Mouse (Mus musculus): ENCODE measurements at regions not wholly inside any gene's neighbourhood (a gene's known extent, or its start where the extent isn't known, plus 50 kb on each side); places are given as distances from the start of the nearest gene placed in this dataset.

DNA sequence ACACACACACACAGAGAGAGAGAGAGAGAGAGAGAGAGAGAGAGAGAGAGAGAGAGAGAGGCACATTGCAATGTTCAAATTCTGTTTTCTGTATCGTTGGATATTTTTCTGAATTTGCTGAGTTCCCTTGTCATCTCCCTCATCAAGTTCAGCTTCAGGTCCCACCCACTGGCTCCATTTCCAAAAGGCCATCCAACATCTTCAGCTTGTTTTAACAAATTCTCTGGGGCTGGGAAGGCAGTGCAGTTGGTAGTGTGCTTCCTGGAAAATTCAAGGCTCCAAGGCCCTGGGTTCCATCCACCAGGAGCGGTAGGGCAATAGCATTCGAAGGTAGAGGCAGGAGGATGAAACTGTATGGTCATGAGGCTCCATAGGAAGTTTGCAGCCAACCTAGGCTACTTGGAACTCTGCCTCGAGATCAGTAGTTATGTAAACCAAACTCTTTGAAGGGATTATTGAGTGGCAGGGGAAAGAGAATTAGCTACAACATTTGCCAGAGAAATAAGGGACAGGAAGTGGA is 105.9 kb downstream of the Polr2m start:
- whole genome bisulfite sequencing = 65% methylated on average over 4 of the region's 4 CpGs
- no peak overlapping the region for H3K9ac ChIP-seq
- H3K4me1 ChIP-seq = no peaks in the 10 kb centered on the region
- H3K4me2 ChIP-seq = no peak overlapping the region
- H3K27me3 ChIP-seq (replicated peaks) = no peaks in the 10 kb centered on the region
- no peaks in the 10 kb centered on the region for H3K36me3 ChIP-seq
- no peak overlapping the region for H3K27ac ChIP-seq
- H3K4me3 ChIP-seq (replicated peaks) = no peak overlapping the region
- no peaks in the 10 kb centered on the region for H3K9me3 ChIP-seq
- ATAC-seq (ENCODE audit: insufficient read depth, low FRiP score, low read depth) = no peak

- Histone ChIP-seq H3K4me1 (no peaks in the 10 kb centered on the region; the same call in 1 of the 2 replicates), H3K9ac (no peak overlapping the region), H3K27ac (no peak overlapping the region), H3K27me3 (replicated peaks) (no peaks in the 10 kb centered on the region), H3K4me3 (replicated peaks) (no peak overlapping the region), H3K36me3 (no peaks in the 10 kb centered on the region), H3K9me3 (no peaks in the 10 kb centered on the region), H3K4me2 (no peak overlapping the region)
- no peak for ATAC-seq (ENCODE audit: insufficient read depth, low FRiP score, low read depth)
- WGBS = 87% methylated on average over 5 of the region's 5 CpGs
Observed at GRCm38 (mm10) chr9:71369760-71370159, 116.0 kb downstream of the Polr2m start.

DNA sequence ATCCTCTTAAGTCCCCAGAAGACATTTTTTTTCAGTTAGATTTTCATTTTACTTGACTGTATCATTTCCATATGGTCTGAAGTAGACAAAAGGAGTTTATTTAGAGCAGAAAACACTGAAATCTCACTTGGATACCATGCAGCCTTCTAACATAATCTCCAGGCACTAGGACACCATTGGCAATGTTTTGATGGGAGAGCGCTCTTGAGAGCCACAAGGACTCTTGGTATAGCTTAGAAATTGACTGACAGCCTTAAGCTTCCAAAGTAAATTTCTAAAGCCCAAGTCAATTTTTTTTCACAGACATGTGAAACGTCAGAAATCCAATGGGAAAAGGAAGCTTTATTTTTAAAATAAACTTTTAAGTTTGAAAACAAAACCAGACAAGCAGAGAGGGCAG is 116.5 kb downstream of the Polr2m start:
- 68% methylated on average over 2 of the region's 2 CpGs for WGBS

DNA sequence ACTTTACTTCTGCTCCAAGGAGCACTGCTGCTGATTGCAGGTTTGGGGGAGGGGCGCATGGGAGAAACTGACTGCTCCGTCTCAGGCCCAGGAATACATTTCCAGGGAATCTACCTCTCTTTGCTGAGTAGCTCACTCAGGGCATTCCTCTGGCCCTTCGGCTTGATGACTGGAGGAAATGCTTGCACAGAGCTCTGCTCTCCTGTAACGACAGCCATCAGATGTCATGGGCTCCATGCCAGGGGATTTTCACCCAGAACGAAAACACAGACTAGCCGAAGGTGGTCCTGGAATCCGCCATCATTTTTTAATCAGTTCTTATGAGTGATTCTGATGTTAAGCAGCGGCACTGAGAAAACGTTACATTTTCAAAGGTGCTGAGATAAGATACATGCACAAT is 119.2 kb downstream of the Polr2m start:
- Histone ChIP-seq H3K9me3 (no peaks in the 10 kb centered on the region), H3K27me3 (replicated peaks) (no peaks in the 10 kb centered on the region), H3K4me2 (no peak overlapping the region), H3K36me3 (no peaks in the 10 kb centered on the region), H3K4me1 (peaks cover 7% of the 10 kb centered on the region; the same call in 1 of the 2 replicates), H3K4me3 (replicated peaks) (no peak overlapping the region), H3K27ac (no peak overlapping the region), H3K9ac (no peak overlapping the region)
- 60% methylated on average over 9 of the region's 9 CpGs for WGBS
- ATAC-seq (ENCODE audit: insufficient read depth, low FRiP score, low read depth) = no peak

More for the DNA sequence above, 116.5 kb downstream of the Polr2m start:
- Histone ChIP-seq H3K27ac (no peak overlapping the region), H3K4me1 (peaks cover 5% of the 10 kb centered on the region; the same call in 1 of the 2 replicates), H3K9ac (no peak overlapping the region), H3K4me3 (replicated peaks) (no peak overlapping the region), H3K27me3 (replicated peaks) (no peaks in the 10 kb centered on the region), H3K9me3 (no peaks in the 10 kb centered on the region), H3K4me2 (no peak overlapping the region), H3K36me3 (no peaks in the 10 kb centered on the region)
- ATAC-seq (ENCODE audit: insufficient read depth, low FRiP score, low read depth) = no peak

GRCm38 (mm10) chr9:71365177-71365738 is 120.5 kb downstream of the Polr2m start:
- H3K36me3 ChIP-seq = no peaks in the 10 kb centered on the region
- peaks cover 7% of the 10 kb centered on the region; the same call in 1 of the 2 replicates for H3K4me1 ChIP-seq
- H3K4me3 ChIP-seq (replicated peaks) = no peak overlapping the region
- H3K9ac ChIP-seq = no peak overlapping the region
- 53% methylated on average over 12 of the region's 12 CpGs for WGBS
- H3K27me3 ChIP-seq (replicated peaks) = no peaks in the 10 kb centered on the region
- no peak overlapping the region for H3K27ac ChIP-seq
- ATAC-seq (ENCODE audit: insufficient read depth, low FRiP score, low read depth) = no peak
- H3K4me2 ChIP-seq = no peak overlapping the region
- H3K9me3 ChIP-seq = no peaks in the 10 kb centered on the region

GRCm38 (mm10) chr9:71364047-71364665 is 121.6 kb downstream of the Polr2m start:
- ATAC-seq (ENCODE audit: insufficient read depth, low FRiP score, low read depth) = no peak
- H3K36me3 ChIP-seq = no peaks in the 10 kb centered on the region
- H3K9ac ChIP-seq = no peak overlapping the region
- H3K4me2 ChIP-seq = no peak overlapping the region
- H3K27me3 ChIP-seq (replicated peaks) = no peaks in the 10 kb centered on the region
- peaks cover 7% of the 10 kb centered on the region; the same call in 1 of the 2 replicates for H3K4me1 ChIP-seq
- no peak overlapping the region for H3K27ac ChIP-seq
- no peak overlapping the region for H3K4me3 ChIP-seq (replicated peaks)
- 75% methylated on average over 8 of the region's 8 CpGs for WGBS
- H3K9me3 ChIP-seq = no peaks in the 10 kb centered on the region

DNA sequence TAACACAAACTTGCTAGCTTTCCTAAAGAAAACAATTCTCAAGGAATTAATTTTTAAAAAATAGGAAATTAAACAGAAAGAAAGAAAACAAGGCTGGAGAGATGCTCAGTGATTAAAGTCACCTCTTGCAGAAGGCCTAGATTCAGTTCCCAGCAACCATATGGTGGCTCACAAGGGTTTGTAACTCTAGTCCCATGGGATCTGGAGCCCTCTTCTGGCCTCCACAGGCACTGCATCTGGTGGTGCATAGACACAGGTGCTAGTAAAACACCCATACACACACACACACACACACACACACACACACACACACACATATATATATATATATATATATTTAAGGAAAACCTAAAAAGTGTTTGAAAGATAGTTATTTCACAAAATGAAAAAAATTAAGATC is 123.3 kb downstream of the Polr2m start:
- Histone ChIP-seq H3K9ac (no peak overlapping the region), H3K36me3 (no peaks in the 10 kb centered on the region), H3K27me3 (replicated peaks) (no peaks in the 10 kb centered on the region), H3K4me1 (peaks cover 7% of the 10 kb centered on the region; the same call in 1 of the 2 replicates), H3K27ac (no peak overlapping the region), H3K4me3 (replicated peaks) (no peak overlapping the region), H3K9me3 (no peaks in the 10 kb centered on the region), H3K4me2 (no peak overlapping the region)
- ATAC-seq (ENCODE audit: insufficient read depth, low FRiP score, low read depth) = no peak

DNA sequence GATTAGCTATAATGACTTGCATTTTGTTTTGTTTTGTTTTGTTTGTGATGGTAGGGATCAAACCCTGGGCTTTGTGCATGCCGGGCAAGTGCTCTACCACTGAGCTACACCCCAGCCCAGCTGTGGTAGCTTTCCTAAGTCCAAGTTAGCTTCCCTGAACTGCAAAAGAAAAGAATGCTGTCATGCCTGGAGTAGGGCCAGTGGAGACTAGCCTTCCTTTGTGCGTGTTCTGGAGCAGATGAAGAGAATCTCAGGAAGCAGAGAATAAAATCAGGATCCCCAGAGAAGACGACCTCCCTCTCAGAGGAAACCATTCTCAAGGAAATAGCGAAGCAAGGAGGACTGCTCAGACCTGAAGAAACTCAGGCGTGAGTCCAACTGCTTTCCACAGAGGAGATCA is 123.8 kb downstream of the Polr2m start:
- ATAC-seq (ENCODE audit: insufficient read depth, low FRiP score, low read depth) = no peak
- 61% methylated on average over 5 of the region's 5 CpGs for WGBS

GRCm38 (mm10) chr9:71361311-71361710 is 124.4 kb downstream of the Polr2m start:
- H3K4me1 ChIP-seq = peaks cover 7% of the 10 kb centered on the region; the same call in 1 of the 2 replicates
- H3K4me2 ChIP-seq = no peak overlapping the region
- no peaks in the 10 kb centered on the region for H3K27me3 ChIP-seq (replicated peaks)
- no peak overlapping the region for H3K4me3 ChIP-seq (replicated peaks)
- 78% methylated on average over 2 of the region's 2 CpGs for WGBS
- no peak overlapping the region for H3K9ac ChIP-seq
- ATAC-seq (ENCODE audit: insufficient read depth, low FRiP score, low read depth) = no peak
- no peaks in the 10 kb centered on the region for H3K36me3 ChIP-seq
- H3K27ac ChIP-seq = 0 out of 2 replicates have a peak overlapping the region, but pooled peaks have one; percentile 24
- H3K9me3 ChIP-seq = no peaks in the 10 kb centered on the region

More for the DNA sequence above, 123.8 kb downstream of the Polr2m start:
- no peaks in the 10 kb centered on the region for H3K27me3 ChIP-seq (replicated peaks)
- H3K9ac ChIP-seq = no peak overlapping the region
- no peak overlapping the region for H3K4me2 ChIP-seq
- peaks cover 7% of the 10 kb centered on the region; the same call in 1 of the 2 replicates for H3K4me1 ChIP-seq
- no peak overlapping the region for H3K27ac ChIP-seq
- H3K36me3 ChIP-seq = no peaks in the 10 kb centered on the region
- no peaks in the 10 kb centered on the region for H3K9me3 ChIP-seq
- H3K4me3 ChIP-seq (replicated peaks) = no peak overlapping the region

GRCm38 (mm10) chr9:71360676-71361075 is 125.1 kb downstream of the Polr2m start:
- ATAC-seq (ENCODE audit: insufficient read depth, low FRiP score, low read depth) = no peak
- Histone ChIP-seq H3K4me3 (replicated peaks) (no peak overlapping the region), H3K9me3 (no peaks in the 10 kb centered on the region), H3K9ac (no peak overlapping the region), H3K4me2 (no peak overlapping the region), H3K36me3 (no peaks in the 10 kb centered on the region), H3K27me3 (replicated peaks) (no peaks in the 10 kb centered on the region), H3K4me1 (peaks cover 7% of the 10 kb centered on the region; the same call in 1 of the 2 replicates), H3K27ac (peak overlapping the region; percentile 24; the same call in 1 of the 2 replicates)
- 69% methylated on average over 5 of the region's 5 CpGs for WGBS

- Histone ChIP-seq H3K27me3 (replicated peaks) (no peaks in the 10 kb centered on the region), H3K4me3 (replicated peaks) (no peak overlapping the region), H3K4me2 (no peak overlapping the region), H3K4me1 (no peaks in the 10 kb centered on the region), H3K27ac (no peak overlapping the region), H3K9ac (no peak overlapping the region), H3K36me3 (no peaks in the 10 kb centered on the region), H3K9me3 (no peaks in the 10 kb centered on the region)
- WGBS = 31% methylated on average over 4 of the region's 4 CpGs
- ATAC-seq (ENCODE audit: insufficient read depth, low FRiP score, low read depth) = no peak
Observed at GRCm38 (mm10) chr9:71358961-71359360, 126.8 kb downstream of the Polr2m start.

GRCm38 (mm10) chr9:71355721-71356120 is 130.0 kb downstream of the Polr2m start:
- Histone ChIP-seq H3K4me1 (no peaks in the 10 kb centered on the region), H3K9ac (no peak overlapping the region), H3K4me2 (no peak overlapping the region), H3K9me3 (no peaks in the 10 kb centered on the region), H3K27ac (no peak overlapping the region), H3K27me3 (replicated peaks) (no peaks in the 10 kb centered on the region), H3K36me3 (no peaks in the 10 kb centered on the region), H3K4me3 (replicated peaks) (no peak overlapping the region)
- 79% methylated on average over 5 of the region's 5 CpGs for WGBS
- no peak for ATAC-seq (ENCODE audit: insufficient read depth, low FRiP score, low read depth)
